Mouse (Mus musculus) neural tube, embryonic 10.5 days (tissue): ENCODE measurements around the gene Hoxb4.

ENCODE experiments used
- DNase-seq: peaks from one replicate; pipeline ENCODE4 v3.0.0-alpha.2; 2017; ENCODE audit warnings: low spot score; ENCODE audit errors: extremely low spot score

The Hoxb4 gene

GRCm38 (mm10) chr11:96313806-96314428 lies 4.2 kb upstream of the Hoxb4 start:
- peak; percentile 61 for DNase-seq

GRCm38 (mm10) chr11:96314671-96315343 lies 3.3 kb upstream of the Hoxb4 start:
- DNase-seq = peak; percentile 63

GRCm38 (mm10) chr11:96315344-96315681 lies 2.8 kb upstream of the Hoxb4 start:
- DNase-seq = peak; percentile 66

- DNase-seq = no peak
Observed at GRCm38 (mm10) chr11:96316696-96317607, 1.1 kb upstream of the Hoxb4 start.

GRCm38 (mm10) chr11:96318368-96319070 lies 452 bp downstream of the Hoxb4 start:
- DNase-seq = no peak

- no peak for DNase-seq
Observed at GRCm38 (mm10) chr11:96319071-96319902, 1.2 kb downstream of the Hoxb4 start.

- peak; percentile 67 for DNase-seq
Observed at GRCm38 (mm10) chr11:96319910-96320309, 1.8 kb downstream of the Hoxb4 start.

- peak; percentile 61 for DNase-seq
Observed at GRCm38 (mm10) chr11:96320688-96321087, 2.6 kb downstream of the Hoxb4 start.

GRCm38 (mm10) chr11:96321846-96322245 lies 3.8 kb downstream of the Hoxb4 start:
- DNase-seq = no peak

GRCm38 (mm10) chr11:96322738-96323137 lies 4.7 kb downstream of the Hoxb4 start:
- DNase-seq = no peak

GRCm38 (mm10) chr11:96323154-96323553 lies 5.1 kb downstream of the Hoxb4 start, which contains the start of gene Hoxb3:
Gene Hoxb3 (plus strand): TSS chr11:96323326.
- DNase-seq = no peak

- no peak for DNase-seq
Observed at GRCm38 (mm10) chr11:96324125-96324524, 6.1 kb downstream of the Hoxb4 start.

GRCm38 (mm10) chr11:96324965-96325364 lies 6.9 kb downstream of the Hoxb4 start:
- no peak for DNase-seq

- DNase-seq = no peak
Observed at GRCm38 (mm10) chr11:96325747-96326212, 7.7 kb downstream of the Hoxb4 start.

- no peak for DNase-seq
Observed at GRCm38 (mm10) chr11:96326705-96327104, 8.6 kb downstream of the Hoxb4 start.

GRCm38 (mm10) chr11:96327122-96327521 lies 9.1 kb downstream of the Hoxb4 start:
- DNase-seq = no peak

GRCm38 (mm10) chr11:96327750-96328149 lies 9.7 kb downstream of the Hoxb4 start:
- no peak for DNase-seq

GRCm38 (mm10) chr11:96328605-96329004 lies 10.5 kb downstream of the Hoxb4 start:
- DNase-seq = no peak

GRCm38 (mm10) chr11:96332105-96332504 lies 14.0 kb downstream of the Hoxb4 start:
- no peak for DNase-seq

- no peak for DNase-seq
Observed at GRCm38 (mm10) chr11:96332618-96333032, 14.6 kb downstream of the Hoxb4 start.
